Mouse (Mus musculus): Measurements from ENCODE around the gene Atf2.

GRCm38 (mm10) chr2:73938896-73939295 lies 46.5 kb upstream of the Atf2 start:
- TF ChIP-seq CTCF (IDR thresholded peaks at IDR 0.05; ENCODE audit: low read depth) (no peak), EP300 (IDR thresholded peaks at IDR 0.05; ENCODE audit: low read depth) (no peak)
